Mouse (Mus musculus): ENCODE measurements around the gene Dtx3.

DNA sequence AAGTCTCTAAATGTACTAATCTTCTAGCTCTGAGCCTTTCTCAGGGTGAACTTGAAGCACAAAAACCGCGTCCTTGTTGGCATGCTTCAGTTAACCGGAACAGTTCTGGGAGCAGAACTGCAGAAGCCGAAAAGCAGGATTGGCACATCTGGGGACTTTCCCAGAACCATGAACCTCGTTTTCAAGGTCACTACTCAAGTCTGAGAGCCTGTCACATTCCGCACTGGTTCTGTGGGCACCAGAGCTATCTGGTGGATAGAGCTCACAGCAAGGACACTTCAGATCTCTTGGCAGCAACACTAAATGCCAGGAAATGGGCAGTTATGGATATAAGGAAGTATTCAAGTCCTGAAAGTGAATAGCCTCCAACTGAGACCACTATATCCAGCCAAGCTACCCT lies 48.4 kb downstream of the Dtx3 start:
- TF ChIP-seq CTCF (IDR thresholded peaks at IDR 0.05; ENCODE audit: control insufficient read depth, insufficient read depth, insufficient replicate concordance, low read depth, low read length) = no peak
- no peak for TF ChIP-seq POLR2A (IDR thresholded peaks at IDR 0.05; ENCODE audit: control insufficient read depth, low read depth, low read length)
